Mouse (Mus musculus): ENCODE data around the gene Fndc8. TPM values are rescaled to one million over a fixed set of nuclear protein-coding genes. Genes with fewer than 3 reads are reported as not detected.
"Not testable (repeated sequence)": the region's sequence is repeated elsewhere in the genome, so short reads cannot be mapped to it uniquely, and the experiment has no call there.

Gene Fndc8
- total RNA-seq, 2 experiments from 2014 or later, result not detected

DNA sequence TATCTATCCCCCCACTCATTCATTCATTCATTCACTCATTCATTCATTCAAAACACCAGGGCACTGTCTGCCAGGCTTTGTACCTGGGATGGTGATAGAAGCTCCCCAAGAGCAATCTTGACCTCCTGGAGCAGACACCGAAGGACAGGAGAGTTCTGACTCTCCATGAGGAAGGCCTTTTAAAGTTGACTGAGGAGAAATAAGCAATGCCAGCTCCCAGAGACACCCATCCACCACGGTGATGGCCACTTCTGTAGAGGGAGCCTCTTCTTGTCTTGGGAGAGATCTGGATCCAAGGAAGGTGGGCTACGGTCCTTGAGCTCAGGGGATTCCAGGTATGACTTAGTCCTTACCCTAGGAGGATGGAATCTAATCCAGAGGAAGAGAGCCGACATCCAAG is 18.3 kb downstream of the Fndc8 start, which contains the start of gene Unc45b:
TSS of gene Unc45b (plus strand) at position 301 of the 400 bp plus-strand sequence.
- no peak for DNase-seq (ENCODE audit: low spot score in 2 of 2)

DNA sequence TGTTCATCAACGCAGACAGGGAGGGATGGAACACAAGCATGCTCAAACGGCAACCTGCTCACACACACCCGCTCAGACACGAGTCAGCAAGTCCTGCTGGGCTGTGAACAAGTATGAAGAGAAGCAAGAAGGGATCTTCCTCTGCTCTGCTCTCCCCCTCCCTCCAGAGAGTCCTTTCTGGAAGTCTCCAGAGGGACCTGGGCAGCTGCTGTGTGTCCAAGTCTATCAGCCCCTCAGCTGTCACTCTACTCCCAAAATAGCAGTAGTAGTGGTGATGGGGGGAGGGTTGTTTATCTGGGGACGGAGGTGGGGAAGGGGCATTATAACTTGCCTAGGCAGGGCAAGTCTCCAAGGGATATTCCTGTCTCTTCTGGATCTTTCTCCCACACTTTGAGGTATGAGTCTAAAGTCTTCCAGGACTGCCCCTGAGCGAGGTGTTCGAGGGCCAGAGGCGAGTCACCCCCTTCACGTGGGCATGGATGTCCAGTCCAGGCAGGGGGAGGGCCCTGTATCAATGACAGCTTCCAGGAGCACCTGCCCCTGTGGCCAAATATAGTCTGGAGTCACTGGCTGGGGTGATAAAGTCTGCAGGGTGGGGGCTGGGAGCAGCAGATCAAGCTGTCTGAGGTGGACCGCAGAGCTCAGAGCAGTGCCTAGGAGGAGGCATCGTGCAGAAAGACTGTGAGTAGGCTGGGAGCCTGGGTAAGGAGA is 18.9 kb downstream of the Fndc8 start:
- no peak for DNase-seq (ENCODE audit: low spot score in 2 of 2)

- peak; percentile 71 to 80 for DNase-seq (ENCODE audit: low spot score in 2 of 2)
These were observed 22.9 kb downstream of the Fndc8 start for GRCm38 (mm10) chr11:82914711-82915352.

DNA sequence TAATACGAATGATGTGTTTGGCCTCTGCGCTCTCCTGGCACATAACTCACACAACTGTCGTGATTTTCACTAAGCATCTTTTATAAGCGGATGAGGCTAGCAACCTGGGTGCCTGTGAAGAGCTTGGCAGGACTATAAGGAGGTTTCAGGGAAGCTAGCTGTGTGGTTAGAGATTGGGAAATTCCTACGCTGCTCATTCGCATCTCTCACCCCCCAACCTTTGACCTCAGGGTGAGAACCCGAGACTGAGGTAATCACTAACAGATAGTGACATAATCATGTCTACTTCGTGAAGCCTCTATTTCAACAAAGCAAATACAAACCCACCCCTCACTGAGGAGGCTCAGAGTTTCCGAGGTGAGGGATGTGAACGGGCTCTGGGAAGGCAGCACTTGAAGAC is 28.8 kb downstream of the Fndc8 start:
- no peak for DNase-seq (ENCODE audit: low spot score in 2 of 2)

DNA sequence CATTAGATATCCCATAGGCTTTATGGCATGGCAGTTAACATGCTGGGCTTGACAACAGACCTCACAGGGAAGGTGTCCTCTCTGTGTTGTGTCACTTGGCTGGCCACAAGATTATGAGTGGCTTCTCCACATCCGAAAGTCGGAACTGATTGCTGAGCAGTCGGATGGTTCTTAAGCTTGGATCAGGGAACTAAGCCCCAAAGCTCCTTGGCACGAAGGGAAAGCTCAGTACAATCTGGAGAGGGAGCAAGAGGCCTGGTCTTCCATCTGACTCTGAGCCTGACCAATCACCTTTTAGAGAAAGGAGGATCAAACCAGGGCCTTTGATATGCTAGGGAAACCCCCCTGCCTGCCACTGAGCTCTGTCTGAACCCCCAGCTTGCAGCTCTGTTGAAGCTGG is 29.8 kb downstream of the Fndc8 start:
- no peak for DNase-seq (ENCODE audit: low spot score in 2 of 2)

GRCm38 (mm10) chr11:82923910-82924309 is 32.0 kb downstream of the Fndc8 start:
- not testable (repeated sequence) for DNase-seq (ENCODE audit: low spot score in 2 of 2)

- no peak for DNase-seq (ENCODE audit: low spot score in 2 of 2)
These were observed 37.1 kb downstream of the Fndc8 start for GRCm38 (mm10) chr11:82928897-82929632.

DNA sequence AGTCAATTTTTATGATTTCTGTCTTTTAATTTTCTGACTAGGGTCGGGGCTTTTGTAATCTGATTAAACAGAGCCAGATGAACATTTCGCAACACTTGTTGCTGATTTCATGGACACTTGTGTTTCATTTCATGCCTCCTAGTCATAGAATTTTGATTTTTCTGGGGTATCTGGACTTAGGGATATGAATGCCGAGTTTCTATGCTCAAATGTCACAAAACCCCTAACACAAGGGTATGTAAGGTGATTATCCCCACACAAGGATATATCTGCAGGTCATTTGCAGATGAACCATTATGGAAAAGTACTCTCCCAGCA is 37.7 kb downstream of the Fndc8 start:
- no peak for DNase-seq (ENCODE audit: low spot score in 2 of 2)

- DNase-seq (ENCODE audit: low spot score in 2 of 2), result not testable (repeated sequence)
These were observed 38.5 kb downstream of the Fndc8 start for GRCm38 (mm10) chr11:82930391-82930955.

GRCm38 (mm10) chr11:82931161-82931560 is 39.2 kb downstream of the Fndc8 start:
- DNase-seq (ENCODE audit: low spot score in 2 of 2), result not testable (repeated sequence)

- DNase-seq (ENCODE audit: low spot score in 2 of 2), result not testable (repeated sequence)
These were observed 39.9 kb downstream of the Fndc8 start for GRCm38 (mm10) chr11:82931671-82932450.

- DNase-seq (ENCODE audit: low spot score in 2 of 2), result no peak
These were observed 41.3 kb downstream of the Fndc8 start for GRCm38 (mm10) chr11:82933186-82933585.

DNA sequence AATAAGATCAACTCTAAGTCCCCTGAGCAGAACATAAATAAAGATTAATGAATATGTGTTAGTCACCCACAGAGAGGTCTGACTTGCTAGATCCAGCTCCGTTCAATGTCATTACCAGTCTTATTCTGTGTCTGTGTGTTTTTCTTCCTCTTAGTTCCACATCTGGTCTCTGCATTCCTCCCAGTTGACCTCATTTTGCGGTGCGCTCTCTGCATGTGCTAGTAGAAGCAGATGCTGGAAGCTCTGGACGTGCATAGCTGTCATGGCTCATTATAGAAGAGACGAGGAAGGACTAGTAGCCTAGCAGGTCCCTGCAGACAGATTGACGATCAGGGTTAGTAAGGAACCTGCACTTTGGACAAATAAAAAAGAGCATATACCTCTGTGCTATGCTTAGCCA is 51.4 kb downstream of the Fndc8 start:
- DNase-seq (ENCODE audit: low spot score in 2 of 2), result no peak

- DNase-seq (ENCODE audit: low spot score in 2 of 2), result no peak
These were observed 53.7 kb downstream of the Fndc8 start for GRCm38 (mm10) chr11:82945636-82946035.

DNA sequence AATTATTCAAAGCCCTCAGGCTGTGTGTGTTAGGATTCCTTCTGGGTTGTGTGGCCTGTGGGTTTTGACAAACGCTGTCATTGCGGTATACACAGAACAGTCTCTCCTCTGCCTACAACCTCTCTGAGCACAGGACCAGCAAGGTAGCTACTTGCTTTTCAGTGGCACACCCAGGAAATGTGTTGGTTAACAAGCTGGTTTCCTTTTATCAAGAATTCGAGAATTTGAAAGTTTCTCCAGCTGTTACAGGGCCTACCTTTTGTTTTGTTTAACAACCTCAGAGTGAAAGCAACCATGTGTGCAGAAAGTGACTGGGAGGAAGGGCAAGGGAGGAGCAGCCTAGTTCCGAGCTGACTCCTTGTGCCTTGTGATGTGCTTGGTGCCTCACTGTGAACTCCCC is 55.5 kb downstream of the Fndc8 start:
- no peak for DNase-seq (ENCODE audit: low spot score in 2 of 2)

GRCm38 (mm10) chr11:82949036-82949435 is 57.1 kb downstream of the Fndc8 start:
- no peak for DNase-seq (ENCODE audit: low spot score in 2 of 2)

Other genes starting within 250 kb of the Fndc8 start
- under 1 TPM; 0.21 to 0.26 TPM for gene Cct6b, start 127.8 kb upstream of the Fndc8 start, total RNA-seq (2021)
- 10 to 100 TPM; 15.3 to 18.0 TPM for gene Zfp830, start 127.8 kb upstream of the Fndc8 start, total RNA-seq (2021)
- gene Lig3, start 111.0 kb upstream of the Fndc8 start, total RNA-seq (2021), result 10 to 100 TPM; 21.0 to 21.1 TPM
- 10 to 100 TPM; 11.1 to 11.2 TPM for gene Rffl, start 20.9 kb upstream of the Fndc8 start, total RNA-seq (2021)
- 10 to 100 TPM; 17.5 to 21.0 TPM for gene Rad51d, start 1.5 kb upstream of the Fndc8 start, total RNA-seq (2021)
- gene Nle1, start 16.3 kb downstream of the Fndc8 start, total RNA-seq (2021), result 10 to 100 TPM; 37.2 to 41.6 TPM
- gene Unc45b, start 18.4 kb downstream of the Fndc8 start, total RNA-seq (2021), result 1 to 10 TPM in 1 of 2 experiments, under 1 TPM in 1; 1.00 to 1.5 TPM
- gene Slfn5, start 59.2 kb downstream of the Fndc8 start, total RNA-seq (2021), result 1 to 10 TPM; 2.4 to 4.2 TPM
- gene Slfn9, start 99.7 kb downstream of the Fndc8 start, total RNA-seq (2021), result under 1 TPM; 0.21 to 0.28 TPM
- gene Slfn8, start 128.7 kb downstream of the Fndc8 start, total RNA-seq (2021), result under 1 TPM; 0.80 to 0.81 TPM
- gene Slfn2, start 173.0 kb downstream of the Fndc8 start, total RNA-seq (2021), result 1 to 10 TPM in 1 of 2 experiments, under 1 TPM in 1; 0.80 to 1.8 TPM
- not detected for gene Slfn1, start 224.7 kb downstream of the Fndc8 start, total RNA-seq (2021)